Mouse (Mus musculus) T-helper 2 cell (primary cell): Measurements from ENCODE around the gene Hnrnpf.

Source experiments
- in situ Hi-C: fragments of 300-600 bp; cut with MboI, MseI; formaldehyde crosslinking; loops from one replicate; pipeline ENCODE4 v1.15.1; 2025; ENCODE audit warnings: high pct_unique_total_duplicates

Gene Hnrnpf

DNA sequence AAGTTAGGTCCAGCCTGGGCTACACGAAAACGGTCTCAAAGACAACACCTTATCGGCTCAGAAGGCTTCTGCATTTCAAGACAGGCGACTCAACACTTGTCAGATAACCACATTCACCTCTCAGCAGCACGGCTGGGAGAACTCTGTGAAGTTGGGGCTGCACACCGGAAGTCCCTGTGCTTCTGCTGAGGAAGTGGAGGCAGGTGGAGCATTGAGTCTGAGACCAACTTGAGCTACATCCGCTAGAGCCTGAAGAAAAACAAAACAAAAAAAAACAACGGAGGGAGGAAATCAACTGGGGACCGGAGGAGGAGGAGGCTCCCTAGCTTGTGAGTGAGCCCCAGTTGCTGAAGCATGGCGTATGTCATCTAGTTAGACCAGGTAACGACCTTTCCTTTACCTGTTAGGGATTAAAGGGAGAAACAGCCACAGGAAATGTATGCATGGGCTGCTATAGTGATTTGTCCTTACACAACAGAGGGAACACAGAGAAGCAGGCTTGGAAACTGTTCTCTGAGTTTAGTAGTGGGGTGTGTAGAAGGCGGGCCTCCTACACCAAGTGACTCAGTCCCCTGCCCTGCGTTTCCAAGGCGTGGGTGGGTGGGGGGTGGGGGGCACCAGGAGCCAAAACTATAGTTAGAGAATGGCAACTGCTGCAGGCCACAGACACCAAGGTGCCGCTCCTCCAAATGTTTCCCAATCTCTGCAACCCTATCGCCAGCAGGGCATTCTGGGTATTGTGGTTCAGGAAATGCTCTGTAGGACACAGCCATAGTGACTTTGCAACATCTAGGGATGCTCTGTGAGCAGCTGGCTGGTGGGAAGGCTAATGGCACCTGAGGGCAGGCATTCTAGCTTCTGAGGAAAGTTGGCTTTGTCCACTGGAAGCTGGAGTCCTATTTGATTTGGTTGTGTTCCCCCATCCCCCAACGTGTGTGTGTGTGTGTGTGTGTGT is at the start of gene Hnrnpf:
Gene Hnrnpf (plus strand): TSS at position 199 of the 955 bp plus-strand sequence.
- in situ Hi-C loops: loop anchor here (10.0 kb wide), 2 partner anchors 1494 to 2004 kb away; partner anchors contain the start of gene Rad52

GRCm38 (mm10) chr6:117851747-117852146 is 48.4 kb upstream of the Hnrnpf start:
- in situ Hi-C loops: loop anchor here (25.0 kb wide), 1 partner anchor 1664 kb away; the partner anchor contains the start of gene Tmcc1

GRCm38 (mm10) chr6:117857990-117858389 is 42.1 kb upstream of the Hnrnpf start:
- in situ Hi-C loops: loop anchor here (25.0 kb wide), 1 partner anchor 1671 kb away; the partner anchor contains the start of gene Tmcc1

DNA sequence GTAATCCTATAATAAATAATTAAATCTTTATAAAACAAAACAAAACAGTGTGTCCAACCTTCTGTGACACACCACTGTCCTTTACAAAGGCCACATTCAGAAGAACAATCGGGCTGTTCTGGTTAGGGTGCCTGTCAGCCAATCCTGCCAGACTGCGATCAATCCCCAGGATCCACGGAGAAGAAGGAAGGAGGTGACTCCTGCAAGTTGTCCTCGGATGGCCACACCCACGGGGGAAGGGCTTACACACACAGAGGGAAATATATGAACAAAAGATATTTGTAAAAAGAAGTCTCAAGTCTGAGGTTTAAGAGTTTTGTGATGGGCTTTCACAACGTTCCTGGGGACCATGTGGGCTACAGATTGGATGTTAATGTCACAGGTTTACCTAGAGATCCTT is 38.3 kb upstream of the Hnrnpf start, which contains the start of gene Zfp239:
Gene Zfp239 (plus strand): TSS at position 253 of the 400 bp plus-strand sequence.
- in situ Hi-C loops: loop anchor here (25.0 kb wide), 1 partner anchor 1675 kb away; the partner anchor contains the start of gene Tmcc1

- in situ Hi-C loops: loop anchor here (25.0 kb wide), 1 partner anchor 1675 kb away; the partner anchor contains the start of gene Tmcc1
Observed at GRCm38 (mm10) chr6:117862465-117862864, 37.7 kb upstream of the Hnrnpf start.

GRCm38 (mm10) chr6:117862899-117863620 is 37.1 kb upstream of the Hnrnpf start:
- in situ Hi-C loops: loop anchor here (25.0 kb wide), 1 partner anchor 1676 kb away; the partner anchor contains the start of gene Tmcc1

- in situ Hi-C loops: loop anchor here (25.0 kb wide), 1 partner anchor 1676 kb away; the partner anchor contains the start of gene Tmcc1
Observed at GRCm38 (mm10) chr6:117863751-117864150, 36.4 kb upstream of the Hnrnpf start.

GRCm38 (mm10) chr6:117868187-117868586 is 31.9 kb upstream of the Hnrnpf start:
- in situ Hi-C loops: loop anchor here (25.0 kb wide), 1 partner anchor 1681 kb away; the partner anchor contains the start of gene Tmcc1

GRCm38 (mm10) chr6:117871034-117871433 is 29.1 kb upstream of the Hnrnpf start:
- in situ Hi-C loops: loop anchor here (25.0 kb wide), 1 partner anchor 1684 kb away; the partner anchor contains the start of gene Tmcc1

DNA sequence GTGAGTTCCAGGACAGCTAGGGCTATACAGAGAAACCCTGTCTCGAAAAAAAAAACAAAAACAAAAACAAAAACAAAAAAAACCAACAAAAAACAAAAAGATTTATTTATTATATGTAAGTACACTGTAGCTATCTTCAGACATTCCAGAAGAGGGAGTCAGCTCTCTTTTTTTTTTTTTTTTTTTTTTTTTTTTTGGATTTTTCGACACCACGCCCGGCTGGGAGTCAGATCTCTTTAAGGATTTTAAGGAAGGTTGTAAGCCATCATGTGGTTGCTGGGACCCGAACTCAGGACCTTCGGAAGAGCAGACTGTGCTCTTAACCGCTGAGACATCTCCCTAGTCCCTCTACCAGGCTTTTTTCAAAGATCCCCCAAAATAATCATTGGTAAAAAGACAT is 26.7 kb upstream of the Hnrnpf start:
- in situ Hi-C loops: loop anchor here (25.0 kb wide), 1 partner anchor 1686 kb away; the partner anchor contains the start of gene Tmcc1

DNA sequence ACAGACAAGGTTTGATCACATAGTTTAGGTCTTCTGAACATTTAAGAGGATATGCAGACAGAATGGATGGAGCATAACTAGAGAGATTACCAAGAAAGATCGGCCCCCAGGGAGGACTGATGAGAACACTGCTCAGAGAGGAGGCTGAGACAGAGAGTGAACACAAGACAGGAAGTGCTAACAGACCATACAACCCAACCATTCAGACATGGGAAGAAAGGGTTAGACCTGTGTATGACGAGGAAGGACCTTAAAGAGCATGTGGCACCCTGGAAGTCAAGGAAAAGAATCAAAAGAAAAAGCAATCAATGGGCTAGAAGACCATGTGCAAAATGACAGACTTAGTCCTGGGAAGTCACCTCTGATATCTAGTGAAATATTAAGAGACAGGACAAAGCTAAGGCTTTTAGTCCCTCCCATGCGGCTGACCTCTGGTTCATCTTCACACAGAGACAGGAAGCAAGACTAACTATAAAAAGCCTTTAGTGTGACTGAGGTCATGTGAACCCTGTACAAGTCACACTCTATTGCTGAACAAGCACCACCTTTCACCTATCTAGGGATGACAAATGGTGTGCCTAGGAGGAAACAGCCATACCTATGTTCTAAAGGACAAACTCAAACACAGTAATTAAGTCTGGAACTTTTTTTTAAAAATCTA is 25.4 kb upstream of the Hnrnpf start:
- in situ Hi-C loops: loop anchor here (25.0 kb wide), 1 partner anchor 1687 kb away; the partner anchor contains the start of gene Tmcc1

DNA sequence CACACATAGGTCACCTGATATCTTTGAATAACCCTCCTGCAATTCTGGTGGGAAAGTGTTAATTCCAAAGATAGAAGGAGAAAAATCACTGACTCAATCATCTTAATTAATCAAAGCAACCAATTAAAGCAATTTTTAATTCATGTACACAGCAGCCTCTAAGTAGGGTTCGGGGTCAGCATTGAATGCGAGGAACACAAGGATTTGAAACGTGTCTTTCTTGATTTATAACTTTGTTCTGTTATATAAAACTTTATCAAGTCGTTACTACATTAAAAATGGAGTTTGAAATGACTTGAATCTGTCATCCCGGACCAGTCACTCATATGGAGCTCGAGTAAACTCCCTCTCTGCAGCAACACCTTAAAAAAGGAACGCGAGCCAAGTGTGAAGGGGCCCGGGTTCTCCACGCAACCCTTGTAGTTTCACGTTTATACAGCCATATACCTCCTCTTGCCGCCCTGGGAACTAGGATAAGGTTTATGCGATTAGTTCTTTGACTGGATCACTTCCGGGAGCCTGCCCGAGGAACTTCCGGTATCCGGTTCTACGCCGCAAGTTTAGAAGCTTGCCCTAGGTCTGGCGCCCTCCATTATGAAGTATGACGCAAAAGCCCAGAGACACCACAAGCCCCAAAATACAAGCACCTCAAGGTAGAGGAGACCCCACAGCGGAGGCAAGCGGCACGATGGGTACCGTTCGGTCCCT is 21.3 kb upstream of the Hnrnpf start:
- in situ Hi-C loops: no loop called here

DNA sequence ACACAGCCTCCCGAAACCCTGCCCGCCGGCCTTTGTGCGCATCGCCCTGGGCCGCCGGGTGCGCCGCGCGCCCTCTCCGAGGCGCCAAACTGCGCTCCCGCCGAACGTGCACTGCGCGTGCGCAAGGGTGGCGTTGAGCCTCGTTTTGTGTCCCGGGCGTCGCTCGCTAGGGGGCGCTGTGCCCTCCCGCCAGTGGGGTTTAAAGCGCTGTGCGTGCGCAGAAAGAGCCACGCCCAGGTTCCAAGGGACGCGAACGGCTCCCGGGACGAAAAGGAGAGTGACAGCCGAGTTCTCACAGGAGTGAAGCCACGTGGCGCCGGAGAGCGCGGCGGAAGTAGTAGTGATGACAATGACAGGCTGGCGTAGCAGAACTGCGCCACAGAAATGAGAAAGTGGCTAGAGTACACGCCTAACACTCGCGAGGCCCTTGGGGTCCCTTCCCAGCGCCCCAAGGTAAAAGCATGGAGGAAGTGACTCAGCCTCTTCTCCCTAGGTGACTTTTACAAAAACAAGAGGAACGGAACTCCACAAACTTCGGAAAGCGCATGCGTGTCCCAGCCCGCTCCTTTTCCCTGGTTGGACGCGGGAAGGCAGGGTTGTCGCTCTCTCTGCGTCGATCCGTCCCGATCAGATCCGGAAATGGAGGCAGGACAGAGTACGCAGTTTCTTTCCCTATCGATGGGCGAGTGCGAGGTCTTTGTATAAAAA is 20.6 kb upstream of the Hnrnpf start:
- in situ Hi-C loops: no loop called here

GRCm38 (mm10) chr6:117880394-117880838 is 19.7 kb upstream of the Hnrnpf start:
- in situ Hi-C loops: no loop called here

DNA sequence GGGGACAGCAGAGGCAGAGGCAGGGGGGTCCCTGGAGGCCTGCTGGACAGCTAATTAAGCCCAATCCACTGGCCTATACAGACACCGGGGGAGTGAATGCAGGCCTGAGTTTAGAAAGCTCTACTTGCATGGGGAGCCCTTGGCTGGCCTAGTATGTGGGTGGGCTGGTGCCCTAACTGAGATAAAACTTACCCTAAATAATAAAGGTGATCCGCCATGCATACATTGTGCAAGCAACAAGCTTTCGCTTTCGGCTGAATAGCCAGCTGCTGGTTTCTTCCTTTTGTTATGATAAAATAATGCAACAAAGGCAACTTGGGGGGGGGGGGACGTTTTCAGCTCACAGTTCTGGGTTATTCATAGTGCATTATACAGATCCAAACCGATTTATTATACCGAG is 18.9 kb upstream of the Hnrnpf start:
- in situ Hi-C loops: no loop called here

GRCm38 (mm10) chr6:117881997-117882396 is 18.1 kb upstream of the Hnrnpf start:
- in situ Hi-C loops: no loop called here

DNA sequence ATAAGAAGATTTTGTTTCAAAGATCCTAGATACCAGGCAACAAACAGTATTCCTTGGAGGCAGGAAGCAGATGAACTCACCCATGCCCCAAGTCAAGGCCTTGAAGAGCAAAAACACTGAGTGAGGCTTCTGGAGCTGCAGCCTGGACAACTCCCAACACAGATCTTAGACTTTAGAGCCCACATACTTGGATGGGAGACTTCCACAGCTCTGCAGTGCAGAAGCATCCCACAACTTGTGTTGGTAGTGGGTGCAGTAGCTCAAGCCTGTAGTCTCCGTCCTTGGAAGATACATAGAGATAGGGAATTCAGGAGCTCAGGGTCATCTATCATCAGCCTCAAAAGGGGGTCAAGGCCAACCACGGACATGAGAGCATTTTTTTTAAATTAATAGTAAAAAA is 14.2 kb upstream of the Hnrnpf start:
- in situ Hi-C loops: no loop called here

DNA sequence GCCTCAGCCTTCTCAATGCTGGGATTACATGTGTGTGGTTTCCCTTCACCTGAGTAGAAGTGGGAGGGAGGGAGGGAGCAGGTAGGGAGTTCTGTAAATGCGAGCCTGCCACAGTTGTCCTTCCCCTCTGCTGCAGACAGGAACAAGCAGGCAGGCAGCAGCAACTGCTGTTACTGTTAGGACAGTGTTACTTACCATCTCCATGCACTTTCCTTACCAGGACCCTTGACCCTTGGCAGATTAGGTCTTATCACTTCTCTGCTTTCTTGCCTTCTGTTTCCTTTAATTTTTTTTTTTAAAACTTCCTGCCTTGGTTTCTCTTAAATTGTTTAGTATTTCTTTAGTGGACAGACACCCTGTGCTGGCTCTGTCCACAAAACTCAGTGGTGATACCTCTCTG is 12.1 kb upstream of the Hnrnpf start:
- in situ Hi-C loops: no loop called here

GRCm38 (mm10) chr6:117888642-117889096 is 11.5 kb upstream of the Hnrnpf start:
- in situ Hi-C loops: no loop called here
